Mouse (Mus musculus) retina, adult 2 months (tissue): ENCODE measurements around the gene Higd1a.
A peak's percentile ranks its signal among the peaks of the same experiment; 100 is the strongest.

Experiments
- DNase-seq: peaks from one replicate; pipeline ENCODE4 v3.0.0-alpha.2; 2012; ENCODE audit warnings: low read depth, low spot score

Higd1a gene

DNA sequence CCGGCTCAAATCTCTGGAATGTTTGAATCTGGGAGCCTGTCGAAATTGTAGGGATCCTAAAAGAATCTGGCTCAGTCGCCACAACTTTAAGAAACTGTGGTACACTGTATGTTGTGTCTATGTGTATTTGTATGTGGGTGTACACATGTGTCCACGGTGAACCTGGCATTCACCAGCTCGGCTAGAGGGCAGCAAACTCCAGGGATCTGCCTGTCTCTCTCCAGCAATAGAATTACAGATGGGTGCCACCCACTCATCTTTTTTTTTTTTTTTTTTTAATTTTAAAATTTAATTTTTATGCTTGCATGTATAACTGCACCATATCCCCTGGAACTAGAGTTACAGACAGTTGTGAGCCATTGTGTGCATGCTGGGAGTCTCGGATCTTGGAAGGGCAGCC, 23.1 kb upstream of the Higd1a start:
- DNase-seq = no peak

DNA sequence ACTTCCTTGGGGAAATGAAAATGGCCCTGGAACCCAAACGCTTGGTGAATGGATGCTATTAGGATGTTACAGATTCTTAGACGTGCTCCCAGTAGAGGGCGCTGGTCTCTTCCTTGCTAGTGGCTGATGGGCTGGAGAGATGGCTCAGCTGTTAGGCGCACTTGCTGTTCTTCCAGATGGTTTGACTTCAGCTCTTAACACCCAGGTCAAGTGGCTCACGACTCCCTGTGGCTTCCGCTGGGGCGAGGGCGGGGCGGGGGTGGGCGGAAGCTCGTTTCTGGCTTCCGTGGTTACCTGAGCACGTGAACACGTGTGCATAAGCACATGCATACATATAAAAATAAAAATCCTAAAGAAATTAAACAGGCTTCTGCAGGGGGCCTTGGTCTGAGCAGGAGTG, 22.7 kb upstream of the Higd1a start:
- no peak for DNase-seq

DNA sequence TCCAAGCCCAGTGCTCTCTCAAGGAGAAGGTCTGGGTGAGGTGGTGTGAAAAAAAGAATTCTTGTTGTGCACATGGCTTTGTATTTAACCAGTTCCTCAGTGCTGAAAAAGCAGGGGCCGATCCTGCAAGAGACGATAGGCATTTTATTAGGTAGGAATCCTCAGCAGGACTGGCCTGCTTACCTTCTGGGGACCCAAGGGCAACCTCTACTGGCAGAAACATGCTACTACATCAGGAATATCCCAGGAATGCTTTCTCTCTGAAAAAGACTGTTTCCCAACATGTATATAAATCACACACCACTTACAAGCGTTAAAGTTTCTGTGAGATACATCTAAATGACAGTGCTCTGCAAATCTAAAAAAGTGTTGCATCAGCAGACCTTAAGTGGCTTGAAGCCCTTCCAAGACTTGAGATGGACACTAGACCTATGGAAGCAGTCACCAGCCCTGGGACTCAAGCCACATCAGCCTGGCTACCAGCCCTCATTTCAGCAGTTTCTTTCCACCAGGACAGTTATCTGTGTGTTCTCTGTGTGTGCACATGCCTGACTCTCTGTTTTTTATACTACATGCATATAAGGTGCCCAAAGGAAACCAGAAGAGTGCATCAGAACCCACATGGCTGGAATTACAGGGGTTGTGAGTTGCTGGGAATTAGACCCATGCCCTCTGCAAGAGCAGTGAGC, 19.0 kb upstream of the Higd1a start:
- DNase-seq = peak; percentile 34

DNA sequence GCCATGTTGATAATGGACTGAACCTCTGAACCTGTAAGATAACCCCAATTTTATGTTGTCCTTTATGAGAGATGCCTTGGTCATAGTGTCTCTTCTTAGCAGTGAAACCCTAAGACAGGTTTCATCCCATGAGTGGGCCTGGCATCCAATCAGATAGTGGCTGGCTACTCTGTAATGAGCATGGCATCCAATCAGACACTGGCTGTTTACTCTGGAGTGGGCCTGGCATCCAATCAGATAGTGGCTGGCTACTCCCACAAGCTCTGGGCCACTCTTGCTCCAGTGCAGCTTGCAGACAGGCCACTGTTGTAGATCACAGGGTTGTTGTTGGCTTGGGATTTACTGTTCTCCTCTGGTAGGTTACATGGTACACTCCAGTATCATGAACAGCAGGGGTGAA, 15.4 kb upstream of the Higd1a start:
- no peak for DNase-seq

DNA sequence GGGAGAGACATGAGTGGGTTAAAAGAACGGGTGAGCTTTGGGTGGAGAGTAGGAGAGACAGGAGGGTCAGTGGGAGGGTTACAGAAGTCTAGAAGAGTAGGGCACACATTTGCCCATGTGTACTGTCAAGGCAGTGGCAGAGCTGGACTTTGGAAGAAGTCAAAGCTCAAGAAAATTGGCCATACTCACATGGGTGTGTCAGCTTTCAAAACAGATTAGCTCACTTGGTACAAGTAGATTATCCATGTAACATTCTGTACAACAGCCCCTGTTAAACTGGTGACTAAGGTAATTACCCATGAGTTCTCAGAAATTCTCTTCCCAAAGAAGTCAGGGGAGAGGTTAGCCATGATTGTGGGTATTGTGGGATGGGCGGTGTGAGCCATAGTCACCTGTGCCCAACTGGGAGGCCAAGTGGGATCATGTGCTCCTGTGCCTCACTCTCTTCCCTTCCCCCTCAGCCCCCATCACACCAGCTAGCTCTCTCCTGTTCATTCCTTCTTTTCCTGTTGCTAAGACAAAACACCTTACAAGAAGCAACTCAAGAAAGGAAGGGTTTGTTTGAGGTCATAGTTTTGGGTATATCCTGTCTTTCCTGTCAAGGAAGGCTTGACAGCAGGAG, 14.0 kb upstream of the Higd1a start:
- no peak for DNase-seq

DNA sequence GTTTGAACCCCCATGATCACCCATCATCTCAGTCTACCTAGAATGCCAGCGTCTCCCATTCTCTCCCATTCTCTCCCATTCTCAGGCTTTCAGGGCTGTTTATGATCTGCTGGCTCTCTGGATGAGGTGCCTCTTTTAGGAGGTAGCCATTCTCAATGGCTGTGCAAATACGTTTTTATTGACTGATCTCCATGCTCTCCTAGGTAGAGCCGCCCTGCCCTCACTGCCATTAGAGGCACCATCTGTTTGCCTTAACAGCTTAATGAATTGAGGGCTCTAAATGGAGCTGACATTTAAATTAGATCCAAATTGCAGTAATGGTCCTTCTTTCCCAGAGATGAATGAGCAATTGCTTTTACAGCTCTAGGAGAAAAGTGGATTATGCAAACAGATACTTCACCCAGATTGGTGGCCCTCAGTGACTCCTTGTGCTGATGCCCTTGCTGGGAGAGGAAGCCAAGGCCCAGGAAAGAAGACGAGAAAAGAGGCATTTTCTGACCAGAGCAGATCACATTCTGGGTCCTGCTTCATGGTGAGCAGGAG, 11.9 kb upstream of the Higd1a start:
- no peak for DNase-seq

DNA sequence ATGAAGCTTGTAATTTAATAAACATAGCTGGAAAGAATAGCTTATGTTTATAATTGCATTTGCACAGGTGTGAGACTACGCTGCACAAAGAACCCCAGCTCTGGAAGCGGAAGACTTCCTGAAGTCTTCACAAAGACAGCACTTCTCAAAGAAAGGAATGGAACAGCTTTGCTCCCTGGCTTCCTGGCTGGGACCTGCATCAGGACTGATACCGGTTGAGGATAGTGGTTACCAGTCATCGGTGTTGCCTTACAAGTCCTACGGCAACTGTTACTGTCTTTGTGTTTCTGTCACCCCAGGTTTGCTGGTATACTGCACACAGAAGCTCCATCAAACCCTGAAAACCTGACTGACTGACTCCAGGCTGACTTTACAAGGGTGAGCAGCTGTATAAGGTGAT, 11.3 kb upstream of the Higd1a start:
- no peak for DNase-seq

DNA sequence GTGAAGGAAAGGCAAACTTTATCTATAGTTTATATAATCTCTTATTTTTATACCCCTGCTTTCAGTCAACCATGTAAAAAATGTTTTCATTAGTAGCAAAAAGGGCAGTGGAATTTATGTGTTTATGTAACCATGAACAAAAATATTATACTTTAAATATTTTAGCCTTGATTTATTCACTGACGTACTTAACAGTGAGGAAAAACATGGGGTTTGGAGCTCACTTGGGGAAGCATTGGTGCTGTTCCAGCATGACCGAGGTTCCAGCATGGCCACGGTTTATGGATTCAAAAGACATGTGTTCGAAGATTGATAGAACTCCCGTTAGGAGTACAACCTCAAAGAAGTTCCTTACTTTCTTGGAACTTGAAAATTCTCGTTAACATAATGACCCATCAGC, 10.1 kb upstream of the Higd1a start:
- no peak for DNase-seq

DNA sequence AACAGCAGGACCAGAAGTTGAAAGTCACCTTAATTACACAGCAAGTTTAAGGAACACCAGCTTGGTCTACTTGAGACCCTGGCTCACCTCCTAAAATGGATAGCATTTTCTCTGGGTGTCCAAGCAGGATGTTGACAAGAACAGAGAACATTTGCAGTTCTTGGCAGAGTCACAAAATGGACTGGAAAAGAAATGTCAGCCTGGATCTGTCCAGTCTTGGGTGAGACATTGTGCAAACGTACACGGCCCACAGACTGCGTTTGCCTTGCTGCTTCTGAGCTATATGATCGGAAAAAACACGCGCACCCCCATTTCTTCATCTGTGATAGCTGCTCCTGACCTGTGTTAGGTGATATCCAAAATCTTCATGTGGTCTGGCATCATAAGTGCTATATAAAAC, 9.5 kb upstream of the Higd1a start:
- no peak for DNase-seq

DNA sequence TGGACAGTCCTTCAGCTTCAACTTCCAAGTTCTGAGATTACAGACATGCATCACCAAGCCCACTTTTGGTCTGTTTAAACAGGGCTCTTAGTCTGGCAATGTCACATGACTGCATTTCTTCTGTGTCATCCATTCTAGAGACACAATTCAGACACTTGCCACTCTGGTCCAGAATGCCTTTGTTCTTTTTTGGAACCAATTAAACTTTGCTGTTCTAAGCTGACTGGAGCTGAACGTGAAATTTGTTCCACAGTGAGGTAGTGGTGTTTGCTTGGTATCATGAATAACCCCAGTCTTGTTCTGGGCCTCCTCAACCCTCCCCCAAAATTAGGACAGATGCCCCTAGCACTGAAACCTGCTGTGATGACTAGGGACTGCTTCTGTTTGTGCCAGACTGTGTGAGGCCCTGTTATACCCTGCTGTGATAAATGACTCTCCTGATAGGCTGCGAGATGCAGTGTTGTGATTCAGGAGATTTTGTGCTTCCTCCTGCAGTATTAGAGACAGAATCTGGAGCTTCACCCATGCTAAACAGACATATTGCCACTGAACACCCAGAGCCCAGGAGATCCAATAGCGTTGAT, 7.4 kb upstream of the Higd1a start:
- DNase-seq = no peak

DNA sequence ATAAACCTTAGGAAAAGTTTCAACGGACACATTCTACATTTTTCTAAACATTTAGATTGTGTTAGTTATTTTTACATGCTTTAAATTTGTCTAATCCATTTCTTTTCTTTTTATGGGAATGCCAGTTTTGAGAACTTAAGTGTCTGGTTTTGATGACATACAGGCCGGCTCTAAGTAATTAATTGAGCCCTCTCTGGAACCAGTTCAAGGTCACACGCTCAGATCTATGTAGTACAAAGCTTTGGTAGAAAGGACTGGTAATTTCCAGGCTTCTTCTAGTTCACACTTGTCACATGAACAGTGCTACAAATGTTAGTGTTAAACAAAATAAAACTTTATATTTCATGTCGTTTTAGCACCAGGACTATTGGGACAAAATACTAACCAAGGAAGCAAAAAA, 6.7 kb upstream of the Higd1a start:
- no peak for DNase-seq

DNA sequence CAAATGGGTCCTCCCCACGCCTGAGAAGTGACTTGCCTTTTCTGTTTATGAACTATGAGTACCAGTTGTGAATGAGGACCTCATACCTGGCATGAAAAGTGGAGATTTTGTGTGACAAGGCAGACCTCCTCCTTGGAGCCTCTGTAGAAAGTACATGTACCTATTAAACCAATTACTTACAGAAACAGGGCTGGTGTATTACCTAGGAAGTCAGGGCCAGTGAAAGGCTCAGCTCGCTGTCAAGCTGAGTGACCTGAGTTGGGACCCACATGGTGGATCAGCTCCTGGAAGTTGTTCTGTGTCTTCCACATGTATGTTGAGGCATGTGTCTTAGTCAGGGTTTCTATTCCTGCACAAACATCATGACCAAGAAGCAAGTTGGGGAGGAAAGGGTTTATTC, 2.8 kb upstream of the Higd1a start:
- no peak for DNase-seq

DNA sequence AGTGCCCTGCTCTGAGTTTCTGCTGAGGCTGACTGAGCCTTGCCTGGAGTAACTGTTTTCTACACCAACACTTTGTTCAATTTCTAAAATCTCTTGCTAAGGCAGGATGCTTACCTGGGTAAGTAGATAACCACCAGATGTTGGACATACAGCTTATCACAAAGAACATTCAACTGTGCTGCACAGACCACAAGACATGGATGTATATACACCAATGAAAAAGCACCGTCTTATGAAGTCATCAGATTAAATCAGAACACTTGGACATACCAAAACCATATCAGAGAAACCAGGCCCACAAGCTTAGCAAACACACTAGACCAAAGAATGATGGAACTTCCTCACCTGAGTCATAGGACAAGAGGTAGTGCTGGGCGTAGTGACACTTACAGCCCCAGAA, 1.2 kb upstream of the Higd1a start:
- no peak for DNase-seq

DNA sequence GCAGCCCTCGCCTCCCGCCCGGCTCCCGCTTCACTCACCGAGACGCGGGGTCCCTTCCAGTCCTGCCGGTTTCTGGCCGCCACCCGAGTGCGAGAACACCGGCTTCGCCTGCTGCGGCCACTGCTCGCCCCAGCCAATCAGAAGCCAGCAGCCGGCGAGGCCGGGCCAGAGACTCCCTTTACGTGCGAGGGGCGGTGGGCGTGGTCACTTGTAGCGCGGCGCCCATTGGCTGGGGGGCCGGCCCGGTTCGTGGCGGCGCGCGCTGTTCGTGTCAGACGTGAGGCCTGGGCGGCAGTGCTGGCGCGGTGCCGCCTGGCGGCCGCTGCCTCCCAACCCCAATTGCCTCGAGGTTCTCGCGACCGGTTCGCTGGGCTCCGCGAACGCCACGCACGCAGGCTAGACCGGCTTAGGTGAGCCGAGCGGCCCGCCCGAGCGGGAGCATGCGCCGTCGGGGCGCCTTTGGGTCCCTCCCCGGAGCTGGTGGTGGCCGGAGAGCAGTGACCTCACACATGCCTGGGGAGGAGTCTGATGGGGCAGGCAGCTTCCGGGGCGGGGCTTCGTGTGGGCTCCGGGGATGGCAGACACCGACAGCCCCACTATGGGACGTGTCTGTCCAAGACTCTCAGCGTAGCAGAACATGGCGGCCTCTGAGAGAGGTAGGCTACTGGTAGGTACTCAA, 549 bp downstream of the Higd1a start:
- DNase-seq = peak; percentile 88

DNA sequence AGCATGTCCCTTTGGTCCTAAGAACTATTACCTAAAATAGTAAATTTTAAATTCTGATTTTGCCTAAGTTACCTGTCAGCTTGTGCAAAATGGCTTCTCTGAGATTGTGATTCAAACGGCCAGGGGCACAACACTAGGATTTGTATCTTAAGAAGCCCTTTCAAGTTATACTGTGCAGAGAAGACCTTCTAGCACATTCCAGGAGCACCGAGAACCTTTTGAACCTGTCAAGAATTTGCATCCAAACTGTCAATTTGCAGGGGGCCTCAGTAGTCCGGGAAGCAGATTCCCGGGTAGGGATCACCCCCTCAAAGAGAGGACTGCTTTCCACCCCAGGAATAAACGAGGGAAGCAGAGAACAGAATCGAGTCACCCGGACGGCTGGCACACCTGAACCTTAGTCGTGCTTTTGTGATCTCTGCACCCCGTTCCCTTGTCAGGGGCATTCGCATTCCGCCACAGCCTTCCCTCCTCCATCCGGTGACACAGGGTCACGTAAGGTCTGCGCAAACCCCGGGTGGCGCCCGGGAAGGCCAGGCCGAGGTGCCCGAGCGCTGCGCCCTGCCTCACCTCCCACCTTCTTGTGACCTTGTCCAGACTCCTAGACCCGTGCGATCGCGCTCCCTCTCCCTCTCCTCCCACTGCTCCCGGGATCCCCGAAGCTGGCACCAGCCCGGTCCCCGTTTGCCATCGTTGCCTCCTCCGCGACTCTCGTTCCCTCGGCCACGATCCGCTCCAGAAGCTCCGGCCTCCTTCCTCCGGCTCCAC, 1.3 kb downstream of the Higd1a start:
- DNase-seq = no peak

DNA sequence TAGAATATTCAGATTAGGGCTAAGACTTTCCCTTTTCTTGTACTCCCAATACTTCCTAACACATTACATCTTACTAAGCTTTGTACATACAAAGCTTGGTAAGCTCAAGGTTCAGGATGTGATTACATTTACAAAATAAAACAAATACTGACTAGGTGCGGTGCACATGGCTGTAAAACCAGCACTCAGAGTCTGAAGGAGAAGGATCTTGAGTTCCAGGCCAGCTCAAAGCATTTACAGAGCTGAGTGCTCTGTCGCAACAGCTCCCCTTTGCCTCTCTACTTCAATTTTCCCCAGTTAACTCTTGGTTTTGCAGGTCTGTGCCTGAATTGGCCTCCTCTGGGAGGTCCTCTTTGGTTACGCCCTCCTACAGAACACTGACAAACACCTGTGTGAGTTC, 3.9 kb downstream of the Higd1a start:
- no peak for DNase-seq

DNA sequence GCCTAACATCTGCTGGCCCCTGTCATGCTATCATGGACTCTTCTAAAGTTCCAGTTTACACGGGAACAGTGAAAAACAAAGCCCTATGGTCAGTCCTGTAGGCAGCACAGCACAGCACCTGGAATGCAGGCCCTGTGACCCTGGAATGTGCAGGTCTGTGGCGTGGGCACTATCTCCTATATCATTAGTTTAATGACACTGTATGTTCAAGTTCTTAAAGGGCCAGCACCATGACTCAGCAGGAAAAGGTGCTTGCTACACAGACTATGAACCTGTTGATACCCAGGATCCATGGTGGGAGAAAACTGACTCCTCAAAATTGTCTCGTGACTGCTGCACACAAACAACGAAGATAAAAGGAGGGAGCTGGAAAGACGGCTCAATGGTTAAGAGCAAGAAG, 10.3 kb downstream of the Higd1a start:
- DNase-seq = no peak

DNA sequence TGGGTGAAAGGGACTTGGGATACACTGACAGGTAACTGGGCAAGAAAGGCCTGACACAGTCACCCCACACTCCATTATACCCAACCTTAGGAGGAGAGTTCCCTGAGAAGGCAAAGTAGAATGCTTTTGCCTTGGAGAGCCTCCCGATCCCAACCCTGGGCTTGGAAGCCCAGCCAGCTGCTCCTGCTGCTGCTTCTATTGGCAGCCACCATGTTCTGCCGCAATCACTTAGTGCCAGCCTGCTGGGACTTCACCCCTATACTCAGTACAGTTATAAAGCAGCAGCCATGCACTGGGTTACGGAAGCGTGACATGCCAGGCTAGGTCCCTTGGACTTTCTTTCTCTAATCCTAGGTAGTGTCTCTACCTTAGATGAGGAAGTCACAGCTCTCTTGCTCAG, 11.0 kb downstream of the Higd1a start:
- DNase-seq = no peak

DNA sequence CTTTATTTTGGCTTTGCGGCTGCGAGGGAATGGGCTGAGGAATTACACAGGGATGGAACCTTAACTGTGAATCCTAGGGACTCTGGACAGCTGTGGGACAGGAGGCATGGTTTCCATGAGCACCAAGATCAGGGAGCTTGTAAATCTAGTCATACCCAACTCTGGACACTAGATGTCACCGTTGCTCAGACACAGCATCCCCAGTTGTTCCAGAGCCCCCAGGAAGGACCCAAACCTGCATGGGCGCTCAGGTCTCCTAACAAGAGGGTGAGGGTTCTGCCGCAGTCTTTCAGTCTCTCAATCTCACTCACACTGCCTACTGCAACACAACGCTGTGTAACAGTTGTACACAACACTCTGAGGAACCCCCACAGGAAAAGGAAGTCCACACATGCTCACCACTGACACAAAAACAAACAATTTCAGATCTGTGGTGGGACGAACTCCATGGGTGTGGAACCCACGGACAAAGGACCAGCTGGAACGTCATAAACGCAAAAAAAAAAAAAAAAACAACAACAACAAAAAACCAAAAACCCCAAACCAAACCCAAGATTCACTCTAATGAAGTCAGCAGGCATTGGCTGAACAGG, 11.5 kb downstream of the Higd1a start:
- DNase-seq = no peak

DNA sequence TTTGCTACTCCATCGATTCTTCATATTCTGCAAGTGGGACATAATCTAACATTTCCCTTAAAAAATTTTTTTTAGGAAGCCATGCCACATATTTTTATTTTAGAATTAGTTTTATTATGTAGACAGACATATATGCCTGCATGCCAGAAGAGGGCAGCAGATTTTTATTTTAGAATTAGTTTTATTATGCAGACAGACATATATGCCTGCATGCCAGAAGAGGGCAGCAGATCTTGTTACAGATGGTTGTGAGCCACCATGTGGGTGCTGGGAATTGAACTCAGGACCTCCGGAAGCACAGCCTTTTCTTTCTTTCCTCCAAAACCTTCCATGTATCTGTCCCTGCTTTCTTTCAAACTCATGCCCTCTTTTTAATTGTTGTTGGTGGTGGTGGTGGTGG, 15.2 kb downstream of the Higd1a start:
- no peak for DNase-seq

DNA sequence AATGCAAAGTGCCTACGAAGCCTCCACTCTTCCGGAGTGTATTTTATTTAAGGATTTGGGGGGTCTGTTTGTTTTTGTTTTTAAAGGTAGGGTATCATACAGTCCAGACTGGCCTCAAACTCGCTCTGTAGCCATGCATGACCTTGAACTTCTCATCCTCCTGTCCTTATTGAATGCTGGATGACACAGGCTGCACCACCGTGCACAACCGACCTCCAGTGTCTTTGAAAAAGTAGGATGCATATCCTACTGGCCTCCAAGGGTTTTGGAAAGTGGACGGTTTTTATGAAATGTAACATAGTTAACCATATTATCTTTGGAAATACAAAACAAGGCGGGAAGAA, 18.6 kb downstream of the Higd1a start:
- DNase-seq = no peak
